Mouse (Mus musculus) G1E-ER4 (cell line): ENCODE results near the gene Trio. TPM values are rescaled to one million over a fixed set of nuclear protein-coding genes. Genes with fewer than 3 reads are reported as not detected.

Experiments
- GATA1 ChIP-seq: IDR thresholded peaks from one replicate; pipeline ENCODE4 v1.8.0; 2012; ENCODE audit warnings: low read length, inconsistent platforms
- polyA plus RNA-seq: library from polyadenylated mRNA; stranded (reverse); fragments of >175 nt; gene quantifications from 2 replicates; pipeline ENCODE4 v1.2.3, GENCODE M21; 2012

Trio gene
- polyA plus RNA-seq, 1 experiment, result not detected

GRCm38 (mm10) chr15:27981764-27982500 lies 43.7 kb downstream of the Trio start:
- TF ChIP-seq GATA1, result no peak

GRCm38 (mm10) chr15:27981258-27981657 lies 44.4 kb downstream of the Trio start:
- TF ChIP-seq GATA1, result no peak

GRCm38 (mm10) chr15:27980436-27980835 lies 45.2 kb downstream of the Trio start:
- TF ChIP-seq GATA1, result no peak

GRCm38 (mm10) chr15:27976950-27977349 lies 48.7 kb downstream of the Trio start:
- TF ChIP-seq GATA1, result no peak

GRCm38 (mm10) chr15:27976366-27976765 lies 49.3 kb downstream of the Trio start:
- no peak for TF ChIP-seq GATA1

GRCm38 (mm10) chr15:27974637-27975036 lies 51.0 kb downstream of the Trio start:
- TF ChIP-seq GATA1, result no peak

GRCm38 (mm10) chr15:27968183-27968582 lies 57.5 kb downstream of the Trio start:
- TF ChIP-seq GATA1, result no peak

GRCm38 (mm10) chr15:27967128-27967876 lies 58.3 kb downstream of the Trio start:
- no peak for TF ChIP-seq GATA1

GRCm38 (mm10) chr15:27964877-27965276 lies 60.8 kb downstream of the Trio start:
- TF ChIP-seq GATA1, result no peak

- TF ChIP-seq GATA1, result no peak
Measured at GRCm38 (mm10) chr15:27963506-27963905, 62.1 kb downstream of the Trio start.

- TF ChIP-seq GATA1, result no peak
Measured at GRCm38 (mm10) chr15:27960642-27961041, 65.0 kb downstream of the Trio start.

- TF ChIP-seq GATA1, result no peak
Measured at GRCm38 (mm10) chr15:27957867-27958266, 67.8 kb downstream of the Trio start.

- no peak for TF ChIP-seq GATA1
Measured at GRCm38 (mm10) chr15:27955614-27956013, 70.0 kb downstream of the Trio start.

- no peak for TF ChIP-seq GATA1
Measured at GRCm38 (mm10) chr15:27954356-27954755, 71.3 kb downstream of the Trio start.

GRCm38 (mm10) chr15:27953570-27953969 lies 72.1 kb downstream of the Trio start:
- TF ChIP-seq GATA1, result no peak

- TF ChIP-seq GATA1, result no peak
Measured at GRCm38 (mm10) chr15:27951195-27951594, 74.5 kb downstream of the Trio start.

- TF ChIP-seq GATA1, result no peak
Measured at GRCm38 (mm10) chr15:27949196-27949595, 76.5 kb downstream of the Trio start.

GRCm38 (mm10) chr15:27947880-27948279 lies 77.8 kb downstream of the Trio start:
- TF ChIP-seq GATA1, result no peak
